Mouse (Mus musculus) embryonic facial prominence, embryonic 13.5 days (tissue): ENCODE measurements around the gene Fau. TPM values are rescaled to one million over a fixed set of nuclear protein-coding genes. Genes with fewer than 3 reads are reported as not detected.

Experiments
- ATAC-seq: fragments of 200-750 bp; cut with Nextera tagmentation; 2 replicates; pipeline ENCODE4 v1.8.0; 2017; ENCODE audit warnings: low read depth; ENCODE audit not compliant: insufficient number of reproducible peaks, insufficient read depth, low FRiP score, low TSS enrichment
- H3K27ac ChIP-seq: fragments of 300-500 bp; sonication (generic); 2 replicates; pipeline ENCODE4 v1.5.1; 2015; ENCODE audit warnings: moderate library complexity, mild to moderate bottlenecking, inconsistent platforms
- H3K27me3 ChIP-seq: fragments of 300-500 bp; sonication (generic); 2 replicates; pipeline ENCODE4 v1.6.1; 2015; ENCODE audit warnings: mild to moderate bottlenecking, inconsistent platforms
- H3K36me3 ChIP-seq: fragments of 300-500 bp; sonication (generic); 2 replicates; pipeline ENCODE4 v1.6.1; 2015; ENCODE audit warnings: mild to moderate bottlenecking, inconsistent platforms
- H3K4me1 ChIP-seq: fragments of 300-500 bp; sonication (generic); 2 replicates; pipeline ENCODE4 v1.6.1; 2015; ENCODE audit warnings: inconsistent platforms
- H3K4me2 ChIP-seq: fragments of 300-500 bp; sonication (generic); 2 replicates; pipeline ENCODE4 v1.6.1; 2015; ENCODE audit warnings: moderate library complexity, mild to moderate bottlenecking, inconsistent platforms
- H3K4me3 ChIP-seq: fragments of 300-500 bp; sonication (generic); 2 replicates; pipeline ENCODE4 v1.5.1; 2015; ENCODE audit warnings: mild to moderate bottlenecking, inconsistent platforms
- H3K9ac ChIP-seq: fragments of 300-500 bp; sonication (generic); 2 replicates; pipeline ENCODE4 v1.6.1; 2015; ENCODE audit warnings: mild to moderate bottlenecking, inconsistent platforms
- H3K9me3 ChIP-seq: fragments of 300-500 bp; sonication (generic); 2 replicates; pipeline ENCODE4 v1.6.1; 2016; ENCODE audit warnings: inconsistent platforms
- WGBS: fragments of 180-500 bp; shearing (Covaris S2); methylation state at CpG from one replicate; pipeline ENCODE4 v1.1.7; 2015; ENCODE audit warnings: mixed read lengths; 5-methylcytosine and 5-hydroxymethylcytosine counted together
- polyA plus RNA-seq: library from polyadenylated mRNA; unstranded; fragments of >200 nt; fragmentation: Nextera tagmentation; extraction: Ambion mirVana; gene quantifications from 2 replicates; pipeline ENCODE4 v1.2.1, GENCODE M21; 2015

Fau gene
- 714 and 858 TPM in 2 replicates for polyA plus RNA-seq

DNA sequence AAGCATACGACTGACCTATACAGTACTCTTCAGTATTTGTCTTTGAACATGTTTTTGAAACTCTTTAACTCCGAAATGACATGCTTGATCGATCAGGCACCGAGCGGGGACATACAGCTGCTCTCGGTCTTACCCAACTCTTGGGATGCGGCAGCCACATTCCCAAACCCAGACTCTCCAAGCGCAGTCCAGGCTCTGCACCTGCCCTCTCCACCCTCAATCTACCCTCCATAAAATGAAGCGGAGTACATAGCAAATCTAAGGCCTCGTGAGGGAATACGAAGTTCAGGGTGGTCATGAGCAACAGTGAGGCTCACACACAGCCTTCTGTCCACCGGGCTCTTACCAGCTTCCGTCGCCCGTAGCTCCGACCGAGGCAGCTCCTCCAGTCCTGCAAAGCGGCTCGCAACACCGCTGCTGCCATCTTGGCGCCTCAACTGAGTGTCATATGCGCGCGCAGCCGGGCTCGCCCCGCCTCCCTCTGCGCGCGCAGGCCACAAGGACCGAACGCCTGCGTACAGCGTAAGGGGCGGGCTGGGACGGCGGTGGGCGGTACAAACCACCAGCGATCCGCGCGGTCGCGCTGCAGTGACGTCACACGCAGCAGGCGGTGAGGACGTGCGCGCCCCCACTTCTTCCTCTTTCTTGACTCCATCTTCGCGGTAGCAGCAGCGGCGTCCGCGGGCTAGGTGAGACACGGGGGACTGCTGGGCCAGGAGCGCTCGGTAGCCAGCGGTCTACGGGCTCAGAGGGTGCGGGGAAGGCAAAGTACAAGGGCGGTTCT, at the start of gene Fau, which contains the start of gene Mrpl49:
Gene Fau (plus strand): TSS at position 532 of the 784 bp plus-strand sequence.
Gene Mrpl49 (minus strand): TSS at position 473 of the 784 bp plus-strand sequence.
- Histone ChIP-seq H3K9me3 (no peaks in the 10 kb centered on the region), H3K27ac (peak within 1 kb of the TSS; percentile 78), H3K27me3 (no peaks in the 10 kb centered on the region), H3K4me3 (peak within 1 kb of the TSS; percentile 86), H3K4me2 (peak within 1 kb of the TSS; percentile 84), H3K4me1 (peaks cover 29% of the 10 kb centered on the region), H3K36me3 (peaks cover 47% of the 10 kb centered on the region), H3K9ac (peak within 1 kb of the TSS; percentile 97)
- WGBS, result under 1% methylated on average over 61 of the region's 63 CpGs
- peak; percentile 81 for ATAC-seq

DNA sequence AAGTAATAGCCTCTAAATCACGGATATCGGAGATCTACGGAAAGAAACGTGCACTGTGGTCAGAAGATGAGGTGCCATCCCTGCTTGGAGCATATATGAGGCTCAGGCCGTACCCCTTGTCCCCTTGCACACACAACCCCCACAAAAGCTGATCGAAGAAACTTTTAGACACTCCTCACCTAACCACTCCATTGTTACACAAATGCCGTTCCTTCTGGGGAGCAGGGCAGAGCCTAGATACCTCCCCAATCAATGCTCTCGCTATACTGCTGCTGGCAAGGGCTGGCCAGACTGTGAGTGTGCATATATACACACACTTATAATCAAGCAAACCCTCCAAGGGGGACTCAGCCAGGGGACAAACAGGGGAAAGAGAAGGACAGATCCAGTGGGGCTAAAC, 48.5 kb upstream of the Fau start:
- no peak for ATAC-seq
- 78% methylated on average over 8 of the region's 8 CpGs for WGBS
- Histone ChIP-seq H3K36me3 (peaks cover 26% of the 10 kb centered on the region), H3K27me3 (no peaks in the 10 kb centered on the region; the same call in 1 of the 2 replicates), H3K4me3 (no peak overlapping the region), H3K27ac (no peak overlapping the region), H3K9ac (no peak overlapping the region), H3K9me3 (no peaks in the 10 kb centered on the region), H3K4me2 (no peak overlapping the region), H3K4me1 (peaks cover 6% of the 10 kb centered on the region)

DNA sequence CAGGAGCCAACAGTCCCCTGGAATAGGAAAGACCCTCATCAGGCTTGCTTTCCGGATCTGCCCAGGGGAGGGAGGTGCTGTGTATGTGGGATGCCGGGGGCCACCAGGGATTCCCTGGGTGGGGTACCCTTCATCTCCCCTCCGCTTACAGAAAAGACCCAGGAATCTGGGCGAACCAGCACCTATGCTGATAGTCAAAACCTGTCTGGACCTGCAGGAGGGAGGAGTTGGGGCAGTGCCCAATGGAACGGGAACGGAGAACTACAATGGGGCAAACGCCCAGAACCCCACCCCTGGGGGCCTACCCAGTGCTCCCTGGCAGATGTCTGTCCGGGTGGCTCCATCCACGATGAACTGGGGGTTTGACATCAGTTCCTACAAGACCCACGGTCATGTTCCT, 44.0 kb upstream of the Fau start:
- peaks cover 11% of the 10 kb centered on the region for H3K36me3 ChIP-seq
- no peaks in the 10 kb centered on the region for H3K9me3 ChIP-seq
- H3K9ac ChIP-seq, result peak overlapping the region; percentile 16; the same call in 1 of the 2 replicates
- ATAC-seq, result no peak
- 78% methylated on average over 10 of the region's 10 CpGs for WGBS
- peaks cover 9% of the 10 kb centered on the region for H3K27me3 ChIP-seq
- peaks cover 27% of the 10 kb centered on the region for H3K4me1 ChIP-seq
- H3K27ac ChIP-seq, result no peak overlapping the region
- no peak overlapping the region; the same call in 1 of the 2 replicates for H3K4me3 ChIP-seq
- H3K4me2 ChIP-seq, result 0 out of 2 replicates have a peak overlapping the region, but pooled peaks have one; percentile 82

DNA sequence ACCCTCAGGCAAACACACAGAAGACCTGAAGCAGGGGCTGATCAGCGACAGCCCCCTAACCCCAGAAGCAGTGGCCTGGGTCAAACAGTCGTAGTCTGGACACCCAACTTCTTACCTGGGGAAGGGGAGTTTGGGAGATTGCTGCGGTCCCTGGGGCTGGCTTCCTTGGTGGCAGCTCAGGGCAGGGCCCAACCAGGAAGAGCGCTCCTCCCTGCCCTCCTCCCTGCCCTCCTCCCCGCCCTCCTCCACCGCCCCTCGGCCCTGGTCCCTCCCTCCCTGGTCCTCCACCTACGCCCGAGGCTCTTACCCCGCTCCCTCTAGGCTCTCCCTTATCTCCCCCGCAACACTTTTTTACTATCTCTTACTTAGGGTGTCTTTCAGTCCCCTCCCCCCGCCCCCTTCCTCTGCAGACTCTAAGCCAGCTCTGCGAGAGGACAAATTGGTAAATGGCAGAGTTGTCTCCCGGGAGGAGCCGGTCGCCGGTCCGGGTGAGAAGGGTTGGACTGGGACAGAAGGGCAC, 42.6 kb upstream of the Fau start:
- Histone ChIP-seq H3K27me3 (peaks cover 9% of the 10 kb centered on the region), H3K9ac (peak overlapping the region; percentile 76), H3K4me3 (peak overlapping the region; percentile 56), H3K4me2 (peak overlapping the region; percentile 82), H3K27ac (0 out of 2 replicates have a peak overlapping the region, but pooled peaks have one; percentile 29), H3K36me3 (peaks cover 4% of the 10 kb centered on the region), H3K9me3 (no peaks in the 10 kb centered on the region), H3K4me1 (peaks cover 27% of the 10 kb centered on the region)
- WGBS, result 3% methylated on average over 15 of the region's 18 CpGs
- ATAC-seq, result 0 out of 2 replicates have a peak, but pooled peaks have one; percentile 38

DNA sequence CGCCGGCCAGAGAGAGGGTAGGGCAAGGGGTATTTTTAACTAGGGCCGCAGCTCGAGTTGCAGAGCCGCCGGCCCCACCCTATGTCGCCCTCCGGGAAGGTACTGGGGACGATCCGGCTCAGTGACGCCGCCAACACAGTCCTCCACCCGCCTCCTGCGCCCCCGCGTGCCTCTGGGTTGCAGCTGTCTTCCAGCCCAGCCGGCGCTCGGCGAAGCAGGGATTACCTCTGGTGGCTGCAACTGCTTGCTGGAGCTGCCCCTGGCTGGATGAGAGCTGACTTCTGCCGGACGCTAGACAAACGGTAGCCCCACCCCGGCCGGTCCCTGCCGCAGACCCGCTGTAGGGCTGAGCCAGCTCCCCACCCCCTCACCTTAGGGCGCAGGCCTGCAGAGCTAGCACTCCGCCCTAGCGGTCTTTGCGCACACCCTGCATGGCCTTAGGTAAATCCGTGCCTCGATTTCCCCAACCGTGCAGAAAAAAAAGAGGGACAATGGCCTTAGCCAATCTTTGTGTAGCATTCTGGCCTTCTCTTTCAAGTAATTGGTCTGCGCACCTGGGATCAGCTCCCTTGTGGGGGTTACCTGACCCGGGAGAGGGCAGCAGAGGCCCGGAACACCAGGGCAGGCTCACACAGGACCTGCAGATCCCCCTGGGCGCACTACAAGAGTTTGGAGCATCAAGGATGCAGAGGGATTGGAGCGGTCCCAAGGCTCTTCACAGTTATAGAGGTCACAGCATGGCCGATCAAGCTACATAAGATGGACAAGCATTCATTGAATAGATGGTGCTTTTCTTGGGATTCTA, 41.9 kb upstream of the Fau start, which contains the start of gene Capn1:
Gene Capn1 (minus strand): TSS at position 387 of the 805 bp plus-strand sequence.
- peak; percentile 73 for ATAC-seq
- Histone ChIP-seq H3K4me3 (peak within 1 kb of the TSS; percentile 56), H3K4me1 (peaks cover 27% of the 10 kb centered on the region), H3K27ac (0 out of 2 replicates have a peak within 1 kb of the TSS, but pooled peaks have one; percentile 29), H3K36me3 (no peaks in the 10 kb centered on the region; the same call in 1 of the 2 replicates), H3K9me3 (no peaks in the 10 kb centered on the region), H3K4me2 (peak within 1 kb of the TSS; percentile 82), H3K27me3 (peaks cover 9% of the 10 kb centered on the region), H3K9ac (peak within 1 kb of the TSS; percentile 76)
- WGBS, result 2% methylated on average over 40 of the region's 40 CpGs

DNA sequence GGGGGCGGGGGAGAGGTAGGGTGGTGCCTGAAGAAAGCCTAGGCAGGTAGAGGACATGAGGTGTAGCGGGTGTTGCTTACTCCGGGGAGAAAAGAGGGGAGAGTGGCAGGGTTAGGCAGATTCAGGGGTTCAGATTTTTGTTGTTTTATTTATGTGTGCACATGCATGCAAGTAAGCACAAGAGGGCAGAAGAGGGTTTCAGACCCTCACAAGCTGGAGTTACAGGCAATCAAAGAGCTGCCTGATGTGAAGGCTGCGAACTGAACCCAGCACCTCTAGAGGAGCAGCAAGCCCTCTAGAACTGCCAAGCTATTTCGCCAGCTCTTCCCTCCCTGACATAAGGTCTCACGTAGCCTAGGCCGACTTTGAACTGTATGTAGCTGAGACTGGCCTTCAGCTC, 41.1 kb upstream of the Fau start:
- H3K4me3 ChIP-seq, result no peak overlapping the region; the same call in 1 of the 2 replicates

DNA sequence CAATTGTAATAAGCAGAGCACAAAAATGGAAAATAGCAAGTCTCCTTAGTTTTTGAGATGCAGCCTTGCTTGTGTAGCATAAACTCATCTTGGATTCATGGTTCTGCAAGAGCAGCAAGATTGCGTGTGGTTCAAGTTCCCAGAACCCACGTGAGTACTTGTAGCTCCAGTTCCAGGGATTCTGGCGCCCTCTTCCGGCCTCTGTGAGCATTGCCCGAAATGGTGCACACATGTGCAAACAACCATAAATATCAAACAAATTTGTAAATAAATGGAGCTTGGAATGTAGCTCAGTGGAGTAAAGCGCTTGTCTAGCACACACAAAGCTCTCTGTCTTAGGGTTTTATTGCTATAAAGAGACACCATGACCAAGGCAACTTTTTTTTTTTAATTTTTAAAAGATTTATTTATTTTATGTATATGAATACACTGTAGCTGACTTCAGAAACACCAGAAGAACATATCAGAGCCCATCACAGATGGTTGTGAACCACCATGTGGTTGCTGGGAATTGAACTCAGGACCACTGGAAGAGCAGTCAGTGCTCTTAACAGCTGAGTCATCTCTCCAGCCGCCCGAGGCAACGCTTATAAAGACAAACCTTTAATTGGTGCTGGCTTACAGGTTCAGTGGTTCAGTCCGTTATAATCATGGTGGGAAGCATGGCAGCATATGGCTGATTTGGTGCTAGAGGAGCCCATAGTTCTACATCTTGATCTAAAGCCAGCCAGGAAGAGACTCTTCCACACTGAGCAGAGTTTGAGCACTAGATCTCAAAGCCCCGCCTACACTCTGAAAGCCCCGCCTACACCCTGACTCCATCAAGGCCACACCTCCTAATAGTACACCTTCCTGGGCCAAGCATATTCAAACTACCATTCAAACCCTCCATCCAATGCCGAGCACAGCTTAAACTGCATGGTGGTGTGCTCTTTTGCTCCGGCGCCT, 39.2 kb upstream of the Fau start:
- no peaks in the 10 kb centered on the region for H3K36me3 ChIP-seq
- 32% methylated on average over 15 of the region's 15 CpGs for WGBS
- no peak for ATAC-seq
- no peak overlapping the region for H3K27ac ChIP-seq
- no peak overlapping the region for H3K9ac ChIP-seq
- H3K4me3 ChIP-seq, result no peak overlapping the region
- H3K9me3 ChIP-seq, result no peaks in the 10 kb centered on the region
- peaks cover 9% of the 10 kb centered on the region for H3K27me3 ChIP-seq
- no peak overlapping the region for H3K4me2 ChIP-seq
- peaks cover 27% of the 10 kb centered on the region for H3K4me1 ChIP-seq

More for the DNA sequence above, 41.1 kb upstream of the Fau start:
- no peaks in the 10 kb centered on the region for H3K36me3 ChIP-seq
- H3K27me3 ChIP-seq, result peaks cover 9% of the 10 kb centered on the region
- ATAC-seq, result no peak
- H3K9me3 ChIP-seq, result no peaks in the 10 kb centered on the region
- no peak overlapping the region for H3K9ac ChIP-seq
- H3K4me2 ChIP-seq, result peak overlapping the region; percentile 82
- H3K4me1 ChIP-seq, result peaks cover 27% of the 10 kb centered on the region
- H3K27ac ChIP-seq, result no peak overlapping the region
- 46% methylated on average over 7 of the region's 7 CpGs for WGBS

DNA sequence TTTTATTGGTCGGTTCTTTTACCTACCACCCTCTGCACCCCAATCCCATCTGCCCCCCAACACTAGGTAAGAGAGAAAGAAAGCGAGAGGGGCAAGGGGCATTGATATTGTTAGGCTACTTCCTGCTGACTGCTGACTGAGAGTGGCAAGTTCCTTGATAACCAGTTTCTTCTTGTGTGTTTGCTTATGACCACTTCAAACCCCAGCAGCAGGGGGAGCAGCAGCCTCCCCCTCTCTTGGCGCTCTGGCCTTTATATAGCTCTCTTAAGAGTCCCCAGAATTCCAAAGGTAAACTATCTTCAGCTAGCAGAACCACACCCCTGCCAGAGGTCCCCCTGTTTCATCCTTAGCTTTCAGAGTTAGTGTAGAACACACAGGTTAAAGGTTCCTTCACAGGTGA, 37.4 kb upstream of the Fau start:
- H3K27ac ChIP-seq, result no peak overlapping the region
- ATAC-seq, result no peak
- 59% methylated on average over 3 of the region's 3 CpGs for WGBS
- H3K9me3 ChIP-seq, result no peaks in the 10 kb centered on the region
- H3K36me3 ChIP-seq, result no peaks in the 10 kb centered on the region
- H3K9ac ChIP-seq, result no peak overlapping the region
- H3K4me1 ChIP-seq, result peaks cover 12% of the 10 kb centered on the region
- peaks cover 6% of the 10 kb centered on the region; the same call in 1 of the 2 replicates for H3K27me3 ChIP-seq
- no peak overlapping the region for H3K4me2 ChIP-seq
- H3K4me3 ChIP-seq, result no peak overlapping the region

DNA sequence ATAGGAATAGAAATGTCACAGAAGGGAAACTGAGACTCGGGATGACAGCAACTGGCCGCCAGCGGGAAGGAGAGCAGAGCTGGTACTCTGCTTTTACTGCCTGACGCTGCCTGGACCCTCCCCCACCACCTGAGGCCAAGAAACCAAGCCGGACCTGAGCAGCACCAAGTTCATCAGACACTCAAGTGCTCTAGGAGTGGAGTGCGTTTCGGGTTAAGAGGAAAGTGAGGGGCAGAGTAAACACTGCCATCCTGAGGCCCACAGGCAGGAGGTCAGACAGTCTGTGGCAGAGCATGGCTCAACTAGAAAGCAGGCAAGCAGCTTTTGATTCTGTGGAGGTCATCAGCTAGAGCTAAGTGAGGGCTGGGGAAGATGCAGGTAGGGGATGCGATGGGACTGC, 34.6 kb upstream of the Fau start:
- Histone ChIP-seq H3K9me3 (no peaks in the 10 kb centered on the region), H3K4me1 (no peaks in the 10 kb centered on the region), H3K27me3 (no peaks in the 10 kb centered on the region), H3K4me3 (no peak overlapping the region), H3K4me2 (no peak overlapping the region), H3K27ac (no peak overlapping the region), H3K36me3 (no peaks in the 10 kb centered on the region), H3K9ac (no peak overlapping the region)
- WGBS, result 66% methylated on average over 8 of the region's 8 CpGs
- no peak for ATAC-seq

DNA sequence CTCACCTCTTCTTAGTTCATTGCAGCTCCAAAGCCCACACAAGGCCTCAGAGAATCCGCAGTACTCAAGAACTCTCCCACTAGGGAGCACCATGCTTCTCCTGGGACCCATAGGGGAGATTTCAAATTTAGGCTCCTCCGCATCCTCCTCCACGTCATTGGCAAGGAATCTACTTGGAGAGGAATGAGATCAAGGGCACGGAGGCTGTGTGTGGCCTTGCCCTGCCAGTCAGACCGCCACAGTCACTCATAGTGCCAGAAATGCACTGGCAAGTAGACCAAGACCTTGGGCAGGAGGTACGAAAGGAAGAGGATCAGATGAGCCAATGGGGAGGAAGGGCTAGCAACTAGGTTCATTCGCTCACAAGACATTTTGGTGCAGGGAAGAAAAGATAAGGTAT, 33.7 kb upstream of the Fau start:
- Histone ChIP-seq H3K4me2 (no peak overlapping the region), H3K9ac (no peak overlapping the region), H3K27me3 (no peaks in the 10 kb centered on the region), H3K27ac (no peak overlapping the region), H3K9me3 (no peaks in the 10 kb centered on the region), H3K36me3 (no peaks in the 10 kb centered on the region), H3K4me3 (no peak overlapping the region), H3K4me1 (no peaks in the 10 kb centered on the region)
- 84% methylated on average over 7 of the region's 7 CpGs for WGBS
- no peak for ATAC-seq
